Mouse (Mus musculus) erythroblast, embryonic 14.5 days (primary cell): ENCODE measurements around the gene Klhl29.

ENCODE experiments used
- GATA1 ChIP-seq: IDR thresholded peaks from 2 replicates; pipeline ENCODE4 v1.6.1; 2012; ENCODE audit warnings: low read length, inconsistent platforms, mixed read lengths
- TAL1 ChIP-seq: IDR thresholded peaks from 3 replicates; pipeline ENCODE4 v1.6.1; 2012; ENCODE audit warnings: low read length, inconsistent platforms, mixed read lengths

- no peak for TF ChIP-seq GATA1
- no peak for TF ChIP-seq TAL1
Observed at GRCm38 (mm10) chr12:5185603-5186002, 189.9 kb downstream of the Klhl29 start.
